Mouse (Mus musculus): ENCODE measurements around the gene Rfxap.

DNA sequence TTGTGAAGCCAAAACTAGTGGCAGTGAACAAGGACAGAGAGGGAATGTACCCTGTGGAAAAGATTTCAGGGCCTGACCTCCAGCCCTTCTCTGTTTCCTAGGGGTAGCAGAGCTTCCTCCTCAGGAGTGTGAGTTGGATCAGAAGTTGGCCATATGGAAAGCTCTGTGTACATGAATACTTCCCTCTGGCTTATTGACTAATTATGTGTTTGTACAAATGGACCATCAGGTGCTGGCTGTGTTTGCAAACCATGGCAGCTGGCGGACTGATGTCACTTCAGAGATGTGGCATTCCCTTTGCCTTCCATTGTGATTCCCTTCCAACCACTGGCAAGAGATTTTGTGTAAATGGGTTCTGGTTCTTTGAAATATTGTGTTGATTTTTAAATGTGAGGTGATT lies 46.3 kb downstream of the Rfxap start:
- TF ChIP-seq EP300 (IDR thresholded peaks at IDR 0.05; ENCODE audit: low read depth in 1 of 2, low read length in 2 of 2), result no peak
- no peak for TF ChIP-seq ETS1 (IDR thresholded peaks at IDR 0.05; ENCODE audit: low read depth, low read length)
- no peak for TF ChIP-seq SMC3 (IDR thresholded peaks at IDR 0.05; ENCODE audit: low read depth, low read length)
- TF ChIP-seq GABPA (IDR thresholded peaks at IDR 0.05; ENCODE audit: low read depth, low read length), result no peak
- no peak for TF ChIP-seq TBP (IDR thresholded peaks at IDR 0.05; ENCODE audit: low read depth, low read length)
- TF ChIP-seq TAL1 (IDR thresholded peaks at IDR 0.05; ENCODE audit: low read length), result no peak
- no peak for TF ChIP-seq MAFK (IDR thresholded peaks at IDR 0.05; ENCODE audit: borderline replicate concordance, low read depth, low read length)
